Mouse (Mus musculus) B cell, adult 2 months (primary cell): ENCODE data around the gene Col18a1.

ENCODE experiments used
- DNase-seq, 2 experiments: peaks; one replicate each; pipeline ENCODE4 v3.0.0; 2022

Col18a1 gene

GRCm38 (mm10) chr10:77180110-77180509 lies 13.8 kb upstream of the Col18a1 start:
- DNase-seq = no peak

GRCm38 (mm10) chr10:77178691-77179090 lies 12.3 kb upstream of the Col18a1 start:
- no peak for DNase-seq

- DNase-seq = no peak
These were observed 4.1 kb upstream of the Col18a1 start for GRCm38 (mm10) chr10:77170400-77170799.

- no peak for DNase-seq
These were observed 916 bp downstream of the Col18a1 start for GRCm38 (mm10) chr10:77165318-77165945.

- DNase-seq = no peak
These were observed 1.8 kb downstream of the Col18a1 start for GRCm38 (mm10) chr10:77164437-77165052.

- DNase-seq = no peak
These were observed 2.3 kb downstream of the Col18a1 start for GRCm38 (mm10) chr10:77164041-77164436.

GRCm38 (mm10) chr10:77163392-77163977 lies 2.9 kb downstream of the Col18a1 start:
- DNase-seq = no peak

- DNase-seq = no peak
These were observed 6.8 kb downstream of the Col18a1 start for GRCm38 (mm10) chr10:77159573-77159972.

GRCm38 (mm10) chr10:77158948-77159347 lies 7.4 kb downstream of the Col18a1 start:
- no peak for DNase-seq

GRCm38 (mm10) chr10:77157245-77158019 lies 8.9 kb downstream of the Col18a1 start:
- DNase-seq = no peak

- DNase-seq = no peak
These were observed 14.1 kb downstream of the Col18a1 start for GRCm38 (mm10) chr10:77152178-77152621.

GRCm38 (mm10) chr10:77151551-77152002 lies 14.8 kb downstream of the Col18a1 start:
- DNase-seq = no peak

GRCm38 (mm10) chr10:77150947-77151521 lies 15.3 kb downstream of the Col18a1 start:
- DNase-seq = no peak

GRCm38 (mm10) chr10:77150016-77150415 lies 16.3 kb downstream of the Col18a1 start:
- DNase-seq = no peak

- no peak for DNase-seq
These were observed 18.8 kb downstream of the Col18a1 start for GRCm38 (mm10) chr10:77147545-77147944.

- no peak for DNase-seq
These were observed 19.4 kb downstream of the Col18a1 start for GRCm38 (mm10) chr10:77146901-77147463.

GRCm38 (mm10) chr10:77145946-77146345 lies 20.4 kb downstream of the Col18a1 start:
- no peak for DNase-seq

GRCm38 (mm10) chr10:77144372-77144771 lies 22.0 kb downstream of the Col18a1 start:
- DNase-seq = no peak

- no peak for DNase-seq
These were observed 24.0 kb downstream of the Col18a1 start for GRCm38 (mm10) chr10:77142328-77142727.

- no peak for DNase-seq
These were observed 28.0 kb downstream of the Col18a1 start for GRCm38 (mm10) chr10:77138304-77138703.

- DNase-seq = no peak
These were observed 30.1 kb downstream of the Col18a1 start for GRCm38 (mm10) chr10:77136205-77136604.

- DNase-seq = peak; percentile 16 to 29
These were observed 31.0 kb downstream of the Col18a1 start for GRCm38 (mm10) chr10:77135274-77135829.
